Mouse (Mus musculus) brain, embryonic 18.5 days (tissue): ENCODE data around the gene Il23a.
"Not testable (repeated sequence)": the region's sequence is repeated elsewhere in the genome, so short reads cannot be mapped to it uniquely, and the experiment has no call there.

Experiments used
- DNase-seq: peaks from one replicate; pipeline ENCODE4 v3.0.0-alpha.2; 2012; ENCODE audit warnings: low read depth, low spot score

Il23a gene

DNA sequence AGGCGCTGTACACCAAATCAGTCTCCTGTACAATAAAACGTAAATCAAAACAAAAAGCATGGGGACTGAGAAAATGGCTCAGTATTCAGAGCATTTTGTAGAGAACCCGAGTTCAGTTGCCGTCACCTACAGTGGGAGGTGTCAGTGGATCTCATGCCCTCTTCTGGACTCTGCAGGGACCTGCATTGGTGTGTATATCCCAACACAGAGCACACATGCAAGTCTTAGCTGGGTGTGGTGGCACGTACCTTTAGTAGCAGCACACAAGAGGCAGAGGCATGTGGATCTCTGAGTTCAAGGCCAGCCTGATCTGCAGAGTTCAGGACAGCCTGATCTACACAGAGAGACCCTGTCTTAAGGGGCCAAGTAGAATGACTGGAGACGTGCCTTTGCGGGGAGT, 11.1 kb upstream of the Il23a start:
- DNase-seq: no peak

DNA sequence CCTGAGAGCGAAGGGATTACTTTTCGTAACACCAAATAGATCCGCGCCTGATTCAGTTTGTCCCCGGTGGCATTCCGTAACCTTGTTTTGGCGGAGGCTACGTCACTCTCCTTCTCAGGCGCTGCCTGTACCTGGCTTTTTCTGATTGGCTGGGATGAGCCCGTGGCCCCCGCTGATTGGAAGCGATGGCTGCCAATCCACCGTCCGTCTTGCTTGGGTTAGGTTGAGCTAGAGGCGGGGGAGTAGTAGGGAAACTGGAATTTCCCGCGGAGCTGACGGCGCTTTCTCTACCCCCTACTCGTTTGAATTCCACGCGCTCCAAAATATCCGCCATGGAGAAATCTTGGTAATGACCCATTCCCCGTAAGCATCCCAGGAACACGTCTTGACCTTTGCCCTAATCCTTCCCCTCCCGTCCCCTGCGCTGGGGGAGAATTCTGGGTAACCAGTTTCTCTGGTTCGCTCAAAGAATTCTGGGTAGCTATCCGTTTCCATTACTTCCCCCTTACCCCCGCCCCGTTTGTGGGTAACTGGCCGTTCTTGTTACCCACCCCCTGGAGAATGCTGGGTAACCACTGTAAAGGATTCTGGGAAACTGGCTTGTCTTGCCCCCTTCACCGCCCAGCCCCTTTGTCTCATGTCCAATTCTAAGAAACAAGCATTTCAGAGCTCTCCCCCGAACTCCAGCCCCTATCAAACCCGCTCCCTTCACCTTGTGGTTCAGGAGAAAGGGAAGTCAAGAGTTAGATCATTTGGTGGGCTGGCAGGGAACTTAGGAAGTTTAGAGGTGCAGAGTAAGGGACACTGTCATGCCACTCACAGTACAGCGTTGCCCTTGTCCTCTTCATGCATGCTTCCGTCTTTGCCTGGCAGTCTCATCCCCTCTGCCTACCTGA, 4.8 kb upstream of the Il23a start, which contains the start of gene Pan2:
Gene Pan2 (plus strand): TSS at position 210 of the 896 bp plus-strand sequence.
- peak; percentile 99 for DNase-seq

DNA sequence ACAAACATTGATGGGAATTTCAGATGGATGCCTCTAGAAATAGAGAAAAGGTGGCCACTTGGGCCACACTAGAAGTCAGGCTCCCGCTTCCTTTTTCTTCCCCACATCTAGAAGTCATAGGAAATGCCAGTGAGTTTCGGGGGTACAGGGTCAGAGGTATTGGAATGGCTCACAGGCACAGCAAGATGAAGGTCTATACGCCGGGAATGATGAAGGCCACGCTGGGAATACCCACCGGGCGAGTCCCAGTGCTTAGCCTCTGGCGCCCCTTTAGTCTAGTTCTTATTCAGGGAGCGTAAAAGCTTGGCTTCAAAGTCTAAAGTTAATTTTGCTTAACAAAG, 4.2 kb upstream of the Il23a start:
- no peak for DNase-seq

DNA sequence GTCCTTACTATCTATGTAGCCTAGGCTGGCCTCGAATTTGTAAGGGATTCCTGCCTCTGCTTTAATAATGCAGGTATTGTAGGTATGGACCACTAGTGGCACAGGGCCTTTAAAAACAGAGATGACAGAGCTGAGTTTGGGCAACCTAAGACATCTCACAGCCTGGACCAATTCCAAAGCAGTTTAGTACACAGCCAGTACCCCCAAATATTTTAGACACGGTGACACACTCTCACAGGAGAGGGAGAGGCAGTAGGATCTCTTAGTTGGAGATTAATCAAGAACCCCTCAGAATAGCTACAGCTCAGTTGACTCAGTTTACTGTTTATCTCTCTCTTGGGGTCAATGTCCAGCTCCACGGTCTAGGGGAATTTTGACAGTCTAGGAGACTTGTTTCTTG, 3.8 kb upstream of the Il23a start:
- DNase-seq: no peak

DNA sequence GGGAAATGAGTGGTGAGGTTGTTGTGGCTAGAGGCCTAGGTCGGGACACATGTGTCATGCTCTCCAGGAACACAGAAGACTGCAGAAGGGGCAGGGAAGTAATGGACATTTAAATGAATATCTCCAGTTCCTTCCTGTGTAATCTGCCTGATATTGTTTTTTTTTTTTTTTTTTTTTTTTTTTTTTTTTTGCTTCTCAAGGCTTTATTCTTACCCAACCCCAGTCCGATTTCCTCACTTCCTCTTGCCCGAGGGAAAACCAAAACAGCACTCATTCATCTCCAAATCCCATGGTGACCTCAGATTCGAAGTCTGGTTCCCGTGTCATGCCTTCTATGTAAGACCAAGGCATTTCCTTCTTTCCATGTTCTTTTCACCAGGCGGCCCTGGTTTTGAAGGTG, 309 bp downstream of the Il23a start:
- DNase-seq: no peak

DNA sequence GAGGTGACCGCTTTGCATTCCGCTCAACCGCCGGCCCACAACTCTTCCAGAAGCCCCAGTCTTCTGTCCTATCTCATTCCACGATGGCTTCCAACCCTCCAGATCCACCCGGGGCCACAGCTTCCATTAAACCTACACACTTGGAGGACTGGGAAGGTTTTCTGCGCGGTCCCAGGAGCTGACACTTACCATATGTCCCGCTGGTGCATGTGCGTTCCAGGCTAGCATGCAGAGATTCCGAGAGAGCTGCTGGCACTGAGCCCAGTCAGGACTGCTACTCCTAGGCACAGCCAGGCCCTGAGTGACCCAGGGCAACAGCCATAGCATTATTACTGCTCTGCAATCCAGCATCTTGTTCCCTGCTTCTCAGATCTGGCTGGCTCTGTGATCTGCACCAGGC, 930 bp downstream of the Il23a start:
- DNase-seq: no peak

DNA sequence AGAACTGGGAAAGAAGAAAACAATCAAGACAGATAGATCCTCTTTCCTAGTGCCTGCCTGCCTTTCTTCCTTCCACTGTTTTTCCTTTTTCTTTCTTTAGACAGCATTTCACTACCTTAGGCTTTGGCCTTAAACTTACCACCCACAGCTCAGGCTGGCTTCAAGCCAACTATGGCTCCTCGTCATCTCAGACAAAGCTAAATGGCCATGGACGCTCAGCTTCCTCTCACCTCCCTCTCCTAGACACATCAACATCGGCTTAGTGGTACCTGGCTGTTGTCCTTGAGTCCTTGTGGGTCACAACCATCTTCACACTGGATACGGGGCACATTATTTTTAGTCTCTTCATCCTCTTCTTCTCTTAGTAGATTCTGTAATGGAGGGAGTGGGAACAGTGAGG, 1.3 kb downstream of the Il23a start:
- no peak for DNase-seq

DNA sequence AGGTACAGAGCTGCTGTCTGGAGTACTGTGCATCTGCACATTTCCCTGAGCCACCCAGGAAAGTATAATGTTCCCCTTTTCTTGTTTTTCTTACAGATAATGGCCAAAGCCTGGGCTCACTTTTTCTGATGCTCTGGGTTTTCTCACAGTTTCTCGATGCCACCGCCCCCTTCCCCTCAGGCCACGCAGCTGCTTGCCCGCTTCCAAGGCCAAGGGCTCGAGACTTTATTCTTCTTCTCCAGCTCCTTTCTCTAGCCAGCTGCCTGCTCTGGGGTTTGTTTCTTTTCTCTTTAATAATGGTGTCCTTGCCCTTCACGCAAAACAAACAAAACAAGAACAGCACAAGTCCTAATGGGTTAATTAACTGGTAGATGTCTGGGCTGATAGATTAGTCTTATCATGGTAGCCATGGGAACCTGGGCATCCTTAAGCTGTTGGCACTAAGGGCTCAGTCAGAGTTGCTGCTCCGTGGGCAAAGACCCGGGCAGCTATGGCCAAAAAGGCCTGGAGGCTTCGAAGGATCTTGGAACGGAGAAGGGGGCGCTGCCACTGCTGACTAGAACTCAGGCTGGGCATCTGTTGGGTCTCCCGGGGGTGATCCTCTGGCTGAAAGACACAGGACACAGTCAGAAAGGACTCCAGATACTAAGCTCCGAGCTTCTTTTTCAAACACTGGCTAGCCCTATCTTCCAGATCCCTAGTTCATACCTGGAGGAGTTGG, 2.0 kb downstream of the Il23a start:
- DNase-seq: no peak

DNA sequence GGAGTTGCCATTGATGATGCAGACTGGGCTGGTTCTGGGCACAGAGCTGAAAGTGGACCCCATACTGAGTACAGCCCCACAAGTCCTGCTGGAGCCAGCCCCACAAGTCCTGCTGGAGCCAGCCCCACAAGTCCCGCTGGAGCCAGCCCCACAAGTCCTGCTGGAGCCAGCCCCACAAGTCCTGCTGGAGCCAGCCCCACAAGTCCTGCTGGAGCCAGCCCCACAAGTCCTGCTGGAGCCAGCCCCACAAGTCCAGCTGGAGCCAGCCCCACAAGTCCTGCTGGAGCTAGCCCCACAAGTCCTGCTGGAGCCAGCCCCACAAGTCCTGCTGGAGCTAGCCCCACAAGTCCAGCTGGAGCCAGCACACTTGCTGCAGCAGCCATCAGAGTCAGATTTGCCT, 8.0 kb downstream of the Il23a start:
- DNase-seq: not testable (repeated sequence)

DNA sequence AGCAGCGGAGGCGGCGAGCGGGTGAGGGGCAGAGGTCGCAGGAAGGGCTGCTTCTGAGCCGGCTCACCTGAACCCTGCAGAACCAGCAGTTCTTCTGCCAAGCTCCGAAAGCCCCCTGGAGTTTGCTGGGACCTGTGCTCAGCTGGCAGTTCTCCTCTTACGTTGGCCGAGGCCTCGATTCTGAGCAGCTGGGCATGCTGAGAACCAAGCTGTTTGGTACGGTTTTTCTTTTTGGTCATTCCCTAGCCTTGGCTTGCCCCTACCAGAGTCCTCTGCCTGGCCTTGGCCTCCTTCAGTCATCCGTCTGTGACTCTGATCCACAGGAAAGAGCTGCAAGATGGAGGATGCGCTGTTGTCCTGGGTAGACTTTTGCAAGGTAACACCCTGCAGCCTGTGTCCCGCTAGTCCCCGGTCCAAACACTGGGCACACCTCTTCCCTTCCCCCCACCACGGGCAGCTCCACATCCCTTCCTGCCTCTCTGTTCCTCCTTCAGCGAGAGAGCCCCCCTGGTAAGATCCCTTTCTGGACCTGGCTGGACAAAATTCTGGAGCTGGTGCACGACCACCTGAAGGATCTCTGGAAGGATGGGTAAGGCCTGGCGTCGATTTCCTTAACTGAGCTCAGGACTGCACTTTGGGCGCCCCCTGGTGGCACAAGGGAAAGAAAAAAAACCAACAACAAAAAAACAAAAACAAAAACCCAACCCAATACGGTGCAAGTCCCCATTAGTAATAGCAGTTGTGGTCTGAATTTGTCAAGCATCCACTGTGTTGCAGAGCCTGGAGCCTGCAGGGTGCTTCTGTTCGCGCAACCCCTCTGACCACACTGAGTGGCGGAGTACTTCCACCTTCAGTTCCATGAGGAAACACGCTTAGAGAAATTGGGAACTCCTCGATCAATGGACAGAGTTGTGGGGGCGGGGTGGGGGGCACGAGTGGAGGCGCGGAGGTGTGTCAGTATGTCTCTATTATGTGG, 14.7 kb downstream of the Il23a start:
- DNase-seq: peak; percentile 14

DNA sequence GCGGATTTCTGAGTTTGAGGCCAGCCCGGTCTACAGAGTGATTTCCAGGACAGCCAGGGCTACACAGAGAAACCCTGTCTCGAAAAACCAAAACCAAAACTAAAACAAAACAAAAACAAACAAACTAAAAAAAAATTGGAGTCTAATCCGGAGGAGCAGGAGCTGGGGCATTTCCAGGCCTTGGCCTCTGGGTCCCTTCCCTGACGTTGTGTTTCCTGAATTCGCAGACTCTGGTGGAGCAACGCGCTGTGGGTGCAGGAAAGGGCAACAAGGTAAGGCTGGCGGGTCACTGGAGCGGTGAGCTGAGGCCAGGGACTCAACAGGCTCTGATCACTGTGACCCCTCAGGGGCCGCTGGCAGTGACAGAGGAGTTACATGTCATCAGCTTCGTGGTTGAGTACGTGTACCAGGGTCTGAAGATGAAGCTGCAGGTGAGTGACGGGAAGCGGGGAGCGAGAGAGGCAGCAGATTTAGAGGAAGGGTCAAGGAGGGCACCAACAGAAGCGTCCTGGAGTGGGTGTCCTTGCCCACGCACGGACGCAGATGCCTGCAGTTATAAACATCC, 15.6 kb downstream of the Il23a start:
- no peak for DNase-seq

DNA sequence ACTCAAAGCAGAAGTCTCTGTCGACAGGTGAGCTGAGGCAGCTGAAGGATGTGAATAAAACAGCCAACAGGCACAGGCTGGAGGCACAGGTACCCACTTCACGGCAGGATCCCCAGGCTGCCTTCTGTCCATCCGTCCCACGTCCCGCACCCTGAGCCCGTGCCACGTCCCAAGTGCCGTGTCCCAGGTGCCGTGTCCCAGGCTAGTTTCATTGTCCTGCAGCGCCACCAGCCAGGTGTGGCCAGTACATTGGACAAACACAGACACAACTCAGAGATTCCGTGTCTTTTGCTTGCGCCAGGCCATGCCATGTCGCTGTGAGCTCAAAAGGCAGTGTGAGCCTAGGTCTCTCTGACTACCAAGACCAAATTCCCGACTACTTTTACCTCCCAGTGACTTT, 16.9 kb downstream of the Il23a start:
- no peak for DNase-seq

DNA sequence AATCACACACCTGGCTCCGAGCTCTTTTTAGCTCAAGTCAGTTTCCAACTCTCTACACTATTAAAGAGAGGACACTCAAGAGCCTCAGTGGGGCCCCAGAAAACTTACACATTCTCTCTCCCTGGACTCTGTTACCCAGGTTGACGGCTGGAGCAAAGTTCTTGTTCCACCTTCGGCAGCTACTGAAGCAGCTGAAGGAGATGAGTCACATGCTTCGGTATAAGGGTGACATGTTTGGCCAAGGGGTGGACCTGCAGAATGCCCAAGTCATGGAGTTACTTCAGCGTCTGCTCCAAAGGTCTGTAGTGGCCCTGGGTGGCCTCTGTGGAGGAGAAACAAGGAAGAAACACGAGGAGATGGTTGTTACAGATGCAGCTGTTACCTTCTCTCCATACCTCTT, 17.6 kb downstream of the Il23a start:
- no peak for DNase-seq

DNA sequence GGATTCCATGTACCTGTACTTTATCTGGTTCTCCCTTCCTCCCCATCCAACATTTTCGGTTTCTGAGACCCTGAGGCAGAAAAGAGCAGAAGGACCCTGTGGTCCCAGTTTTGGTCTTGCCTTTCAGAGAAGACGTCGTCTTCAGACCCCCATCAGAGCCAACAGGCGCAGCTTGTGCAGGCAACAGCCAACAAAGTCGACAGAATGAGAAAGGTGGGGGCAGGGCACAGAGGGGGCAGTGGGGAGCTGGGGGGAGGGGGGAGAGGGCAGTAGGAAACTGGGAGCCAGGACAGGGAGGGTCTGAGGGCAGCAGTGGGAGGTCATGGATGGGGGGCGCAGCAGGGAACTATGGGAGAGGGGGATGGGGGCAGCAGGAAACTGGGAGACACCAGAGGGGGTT, 20.4 kb downstream of the Il23a start:
- DNase-seq: no peak

DNA sequence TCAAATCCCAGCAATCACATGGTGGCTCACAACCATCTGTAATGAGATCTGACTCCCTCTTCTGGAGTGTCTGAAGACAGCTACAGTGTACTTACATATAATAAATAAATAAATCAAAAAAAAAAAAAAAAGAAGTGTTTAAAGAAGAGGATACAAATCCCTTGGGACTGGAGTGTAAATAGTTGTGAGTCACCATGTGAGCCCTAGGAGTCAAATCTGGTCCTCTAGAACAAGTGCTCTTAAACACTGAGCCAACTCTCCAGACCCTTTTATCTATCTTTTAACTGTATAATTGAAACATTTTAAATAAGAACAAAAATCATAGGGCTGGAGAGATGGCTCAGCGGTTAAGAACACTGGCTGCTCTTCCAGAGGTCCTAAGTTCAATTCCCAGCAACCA, 23.2 kb downstream of the Il23a start:
- not testable (repeated sequence) for DNase-seq

DNA sequence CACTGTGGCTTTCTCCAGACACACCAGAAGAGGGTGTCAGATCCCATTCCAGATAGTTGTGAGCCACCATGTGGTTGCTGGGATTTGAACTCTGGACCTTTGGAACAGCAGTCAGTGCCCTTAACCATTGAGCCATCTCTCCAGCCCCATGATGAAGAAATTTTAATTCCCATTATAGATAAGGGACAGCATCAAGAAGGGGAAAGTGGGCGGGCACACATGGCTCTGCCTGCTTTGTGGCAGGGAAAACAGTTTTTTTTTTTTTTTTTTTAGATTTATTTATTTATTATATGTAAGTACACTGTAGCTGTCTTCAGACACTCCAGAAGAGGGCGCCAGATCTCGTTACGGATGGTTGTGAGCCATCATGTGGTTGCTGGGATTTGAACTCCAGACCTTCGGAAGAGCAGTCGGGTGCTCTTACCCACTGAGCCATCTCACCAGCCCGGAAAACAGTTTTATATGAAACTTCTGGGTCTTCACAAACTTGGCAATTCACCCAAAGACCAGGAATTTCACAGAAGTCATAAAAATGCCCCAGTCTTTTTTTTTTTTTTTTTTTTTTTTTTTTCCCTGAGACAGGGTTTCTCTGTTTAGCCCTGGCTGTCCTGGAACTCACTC, 25.6 kb downstream of the Il23a start:
- not testable (repeated sequence) for DNase-seq

DNA sequence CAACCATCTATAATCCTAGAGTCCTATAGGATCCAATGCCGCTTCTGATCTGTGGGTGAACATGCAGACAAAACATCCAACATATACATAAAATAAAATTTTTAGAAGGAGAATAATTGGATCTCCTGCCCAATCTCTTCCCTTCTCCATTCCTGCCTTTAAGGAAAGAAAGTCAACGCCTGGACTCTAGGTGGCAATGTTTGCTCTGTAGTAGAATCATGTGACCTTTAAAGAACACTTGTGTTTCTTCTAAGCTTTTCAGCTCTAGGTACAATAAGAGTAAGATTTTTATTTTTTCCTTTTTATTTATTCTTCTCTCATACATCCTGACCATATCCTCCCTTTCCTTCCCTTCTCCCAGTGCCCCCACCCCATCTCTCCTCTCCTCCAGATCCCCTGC, 26.7 kb downstream of the Il23a start:
- DNase-seq: no peak

DNA sequence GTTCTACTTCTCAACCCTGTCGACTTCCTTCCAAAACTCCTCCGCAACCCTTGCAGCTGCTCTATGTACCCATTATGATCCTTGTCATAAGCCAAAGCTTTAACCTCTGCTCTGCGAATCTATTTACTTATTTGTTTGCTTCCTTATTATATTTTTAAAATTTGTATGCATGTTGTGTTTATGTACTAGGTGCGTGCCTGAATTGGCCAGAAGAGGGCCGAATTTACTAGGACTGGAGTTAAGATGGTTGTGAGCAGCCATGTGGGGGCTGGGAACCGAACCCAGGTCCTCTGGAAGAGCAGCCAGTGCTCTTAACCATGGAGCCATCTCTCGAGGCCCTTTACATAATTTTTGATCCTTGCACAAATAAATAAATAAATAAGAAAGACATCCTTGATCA, 27.7 kb downstream of the Il23a start:
- DNase-seq: no peak

DNA sequence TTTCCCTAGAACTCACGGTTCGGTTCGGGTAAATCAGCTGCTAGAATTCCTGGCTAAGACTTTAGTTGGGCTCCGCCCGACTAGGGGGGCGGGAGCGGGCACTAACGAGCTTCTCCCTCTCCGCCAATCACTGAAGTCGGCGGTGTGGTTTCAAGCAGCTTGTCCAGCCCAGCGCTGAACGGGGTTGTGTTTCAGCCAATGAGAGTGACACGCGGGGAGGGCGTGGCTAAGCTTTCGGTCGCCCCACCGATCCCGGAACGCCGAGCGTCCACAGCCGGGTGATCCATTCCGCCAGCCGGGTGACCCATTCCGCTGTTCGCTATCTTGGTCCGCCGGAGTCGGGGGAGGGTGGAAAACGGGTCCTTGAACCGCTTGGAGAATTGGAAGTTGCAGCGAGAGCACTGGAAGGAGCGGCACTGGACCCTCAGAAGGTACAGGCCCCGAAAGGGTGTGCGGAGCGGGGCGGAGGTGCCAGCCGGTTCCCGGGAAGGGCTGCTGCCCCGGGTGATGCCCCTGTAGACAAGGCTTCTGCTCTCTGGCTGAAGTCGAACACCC, 28.2 kb downstream of the Il23a start, which contains the start of gene Stat2:
Gene Stat2 (plus strand): TSS at position 273 of the 555 bp plus-strand sequence.
- peak; percentile 92 for DNase-seq

DNA sequence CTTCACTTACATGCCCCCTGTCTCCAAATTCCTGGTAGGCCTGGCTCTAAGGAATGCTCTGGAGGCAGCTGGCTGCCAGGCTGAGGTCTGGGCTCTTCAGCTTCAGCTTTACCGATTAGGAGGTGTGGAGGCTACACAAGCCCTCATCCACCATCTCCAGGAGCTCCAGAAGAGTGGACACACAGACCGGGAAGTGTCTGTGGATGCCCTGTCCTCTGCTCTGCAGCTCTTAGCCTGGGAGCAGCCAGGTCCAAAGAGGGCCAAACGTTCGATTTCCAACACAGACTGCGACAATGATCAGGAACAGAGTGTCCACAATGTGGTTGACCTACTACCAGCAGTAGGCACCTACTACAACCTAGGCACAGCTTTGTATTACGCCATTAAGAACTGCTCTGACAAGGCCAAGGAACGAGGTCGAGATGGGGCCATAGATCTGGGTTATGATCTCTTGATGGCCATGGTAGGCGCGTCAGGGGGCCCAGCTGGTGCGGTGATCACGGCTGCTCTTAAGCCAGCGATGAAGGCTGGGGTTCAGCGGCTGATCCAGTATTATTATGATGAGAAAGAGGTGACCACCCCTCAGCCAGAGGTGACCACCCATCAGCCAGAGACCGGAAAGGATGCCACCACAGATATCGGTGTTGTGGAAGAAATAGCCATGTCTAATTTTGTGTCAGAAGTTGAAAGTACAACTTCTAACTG, 29.2 kb downstream of the Il23a start:
- DNase-seq: no peak
